Mouse (Mus musculus): ENCODE results near the gene Trak1.
A peak's percentile ranks its signal among the peaks of the same experiment; 100 is the strongest.

Trak1 gene

GRCm38 (mm10) chr9:121297171-121298064 lies at the start of gene Trak1:
Gene Trak1, plus strand, starts transcription at chr9:121297502.
- DNase-seq (ENCODE audit: low read depth, low spot score) = peak; percentile 83

- DNase-seq (ENCODE audit: low read depth, low spot score) = peak; percentile 80
These were observed 49.1 kb upstream of the Trak1 start for GRCm38 (mm10) chr9:121247956-121248775.

DNA sequence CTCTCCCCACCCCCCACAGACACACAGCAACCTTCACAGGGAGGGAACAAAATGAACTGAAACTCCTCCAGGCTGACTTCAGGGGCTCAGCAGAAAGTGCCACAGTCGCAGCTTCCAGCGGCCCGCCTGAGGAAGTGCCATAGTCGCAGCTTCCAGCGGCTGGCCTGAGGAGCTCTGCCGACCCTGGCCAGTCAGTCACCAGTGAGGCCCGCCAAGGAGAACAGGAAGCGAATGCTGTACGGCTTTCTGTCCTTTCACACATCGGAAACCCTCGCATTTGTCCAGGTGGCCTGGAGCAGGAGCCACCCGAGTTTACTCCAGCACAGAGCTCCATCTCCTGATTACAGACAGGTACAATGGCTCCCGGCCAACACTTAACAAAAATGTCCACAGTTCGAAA lies 47.5 kb upstream of the Trak1 start:
- no peak for DNase-seq (ENCODE audit: low read depth, low spot score)

DNA sequence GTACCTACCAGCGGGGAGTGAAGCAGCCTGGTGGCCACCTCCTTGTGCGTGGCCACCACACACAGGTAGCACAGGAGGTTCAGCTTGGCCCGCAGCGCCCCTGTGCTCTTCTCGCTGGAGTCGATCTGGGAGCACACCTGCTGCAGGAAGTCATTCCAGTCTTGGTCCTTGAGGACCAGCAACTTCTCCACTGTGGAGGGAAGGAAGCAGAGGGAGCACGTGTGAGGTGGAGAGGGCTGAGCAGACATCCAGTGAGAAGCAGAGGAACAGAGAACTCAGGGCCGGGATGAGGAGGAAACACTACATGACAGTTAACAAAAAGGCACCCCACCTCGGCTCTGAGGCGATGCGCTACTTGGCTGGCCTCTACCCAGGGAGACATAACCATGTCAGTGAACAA lies 46.4 kb upstream of the Trak1 start:
- no peak for DNase-seq (ENCODE audit: low read depth, low spot score)

- no peak for DNase-seq (ENCODE audit: low read depth, low spot score)
These were observed 43.3 kb upstream of the Trak1 start for GRCm38 (mm10) chr9:121253983-121254382.

DNA sequence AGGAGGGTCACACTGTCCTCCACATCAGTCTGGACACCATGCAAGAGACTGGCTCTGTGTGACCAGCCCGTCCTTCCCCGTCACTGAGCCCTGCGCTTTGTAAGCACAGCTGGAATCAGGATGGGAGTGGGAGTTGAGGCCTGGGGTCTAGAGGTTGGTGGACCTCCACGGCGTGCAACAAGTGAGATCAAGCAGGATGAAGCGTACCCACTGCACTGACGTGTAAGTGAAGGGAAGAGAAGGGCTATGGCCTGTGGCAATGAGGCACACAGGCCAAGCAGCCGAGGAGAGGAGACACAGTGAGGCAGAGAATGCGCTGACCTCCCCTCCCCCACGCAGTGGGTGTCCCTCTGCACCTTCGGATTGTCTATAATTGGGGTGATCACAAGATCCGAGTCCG lies 42.5 kb upstream of the Trak1 start:
- no peak for DNase-seq (ENCODE audit: low read depth, low spot score)

DNA sequence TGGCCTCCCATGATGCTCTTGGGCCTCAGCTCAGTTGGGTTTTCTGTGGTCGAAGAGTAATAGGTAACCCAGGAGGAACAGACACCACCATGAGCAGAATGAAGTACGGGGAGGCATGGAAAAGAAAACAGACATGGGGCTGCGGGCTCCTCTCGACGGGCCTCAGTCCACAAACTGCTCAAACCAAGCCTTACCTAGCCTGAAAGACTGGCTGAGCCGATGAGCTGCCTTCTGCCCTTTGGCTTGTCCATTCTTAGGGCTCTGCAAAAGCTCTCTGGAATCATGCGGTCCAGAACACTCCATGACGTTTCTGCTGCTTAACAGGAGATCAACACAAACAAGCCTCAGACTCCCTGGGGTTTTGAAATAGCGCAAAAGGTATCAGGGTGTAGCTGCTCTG lies 40.2 kb upstream of the Trak1 start:
- DNase-seq (ENCODE audit: low read depth, low spot score) = no peak

GRCm38 (mm10) chr9:121265307-121265706 lies 32.0 kb upstream of the Trak1 start:
- DNase-seq (ENCODE audit: low read depth, low spot score) = no peak

DNA sequence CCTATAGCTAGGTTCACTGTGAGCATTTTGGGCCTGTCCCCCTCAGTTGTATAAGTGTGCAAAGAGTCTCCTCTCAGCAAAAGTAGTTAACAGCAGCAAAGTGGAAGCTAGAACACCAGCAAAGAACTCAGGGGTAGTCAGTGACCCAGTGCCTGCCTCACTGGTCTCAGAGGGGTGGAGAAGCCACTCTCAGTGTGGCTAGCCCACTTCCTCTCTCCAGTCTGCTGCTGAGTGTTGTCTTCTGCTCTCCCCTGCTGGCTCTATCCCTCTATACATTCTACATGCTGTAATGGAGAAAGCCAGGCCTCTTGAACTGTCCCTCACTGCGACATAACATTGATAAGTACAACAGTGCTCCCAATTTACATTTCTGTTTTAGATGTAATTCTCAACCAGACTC lies 26.2 kb upstream of the Trak1 start:
- DNase-seq (ENCODE audit: low read depth, low spot score) = no peak

DNA sequence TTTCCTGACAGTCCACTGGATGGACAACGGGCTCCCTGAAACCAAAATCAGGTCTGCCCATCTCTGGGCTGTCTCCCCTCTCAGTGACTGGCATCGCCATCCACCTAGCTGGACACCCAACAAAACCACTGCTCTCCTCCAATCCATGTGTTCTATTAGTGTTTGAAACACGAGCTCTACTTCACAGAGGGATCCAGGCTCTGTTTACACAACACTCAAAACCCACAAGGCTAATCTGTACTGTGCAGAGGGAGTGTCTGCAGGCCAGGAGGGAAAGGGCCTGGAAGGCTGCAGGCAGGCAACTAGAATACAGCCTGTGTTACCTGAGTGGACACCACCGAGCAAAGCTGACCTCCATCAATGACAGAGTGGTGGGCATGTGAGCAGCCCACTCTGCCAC lies 25.7 kb upstream of the Trak1 start:
- DNase-seq (ENCODE audit: low read depth, low spot score) = no peak

DNA sequence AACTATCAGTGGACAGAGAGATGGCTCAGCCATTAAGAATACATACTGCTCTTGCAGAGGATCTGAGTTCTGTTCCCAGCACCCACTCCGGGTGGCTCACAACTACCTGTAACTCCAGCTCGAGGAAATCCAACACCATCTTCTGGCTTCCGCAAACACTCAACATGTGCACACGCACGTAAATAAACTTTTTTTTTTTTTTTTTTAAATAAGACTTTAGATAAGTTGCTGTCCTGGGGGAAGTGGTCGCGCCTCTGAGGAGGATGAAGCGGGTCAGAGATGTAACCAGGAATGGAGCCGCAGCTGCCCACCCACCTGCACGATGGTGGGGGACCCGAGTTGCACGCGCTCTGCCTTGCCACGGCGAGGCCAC lies 20.6 kb upstream of the Trak1 start:
- DNase-seq (ENCODE audit: low read depth, low spot score) = peak; percentile 9

GRCm38 (mm10) chr9:121277118-121278060 lies 19.9 kb upstream of the Trak1 start, which contains the start of gene Ulk4:
Gene Ulk4, minus strand, starts transcription at chr9:121277197.
- DNase-seq (ENCODE audit: low read depth, low spot score) = peak; percentile 92

DNA sequence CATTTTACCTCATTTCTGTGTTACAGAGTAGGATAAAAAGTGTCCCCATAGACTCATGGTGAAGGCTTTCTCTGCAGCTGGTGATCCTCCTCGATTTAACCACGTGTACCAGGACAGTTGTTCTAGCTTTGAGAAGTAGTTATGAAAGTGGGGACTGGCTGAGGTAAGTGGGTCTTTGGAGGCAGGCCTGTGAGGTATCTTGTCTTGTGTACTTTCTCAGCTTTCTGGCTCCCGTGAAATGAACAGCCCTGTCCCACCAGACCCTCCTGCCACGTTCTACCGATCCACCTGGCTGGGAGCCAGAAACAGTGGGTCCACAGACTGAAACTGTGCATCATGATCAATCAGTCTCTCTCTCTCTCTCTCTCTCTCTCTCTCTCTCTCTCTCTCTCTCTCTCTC lies 18.1 kb upstream of the Trak1 start:
- DNase-seq (ENCODE audit: low read depth, low spot score) = no peak

DNA sequence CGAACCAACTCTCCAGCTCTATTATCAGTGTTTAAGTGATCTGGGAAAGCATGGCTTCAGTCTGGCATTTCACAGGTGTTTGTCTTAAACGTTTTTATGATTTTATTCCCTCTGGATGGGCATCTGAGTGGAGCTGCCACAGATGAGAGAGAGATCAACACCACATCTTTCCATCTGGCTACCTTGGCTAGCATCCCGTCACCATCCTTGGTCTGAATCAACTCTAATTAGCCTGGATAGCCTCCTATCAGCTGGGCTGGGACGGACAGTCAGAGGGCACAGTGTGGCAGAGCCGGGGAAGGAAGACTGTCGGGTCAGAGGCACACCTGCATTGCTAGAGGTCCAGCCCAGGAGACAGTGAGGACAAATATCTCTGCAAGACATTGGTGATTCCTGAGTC lies 15.4 kb upstream of the Trak1 start:
- DNase-seq (ENCODE audit: low read depth, low spot score) = no peak

DNA sequence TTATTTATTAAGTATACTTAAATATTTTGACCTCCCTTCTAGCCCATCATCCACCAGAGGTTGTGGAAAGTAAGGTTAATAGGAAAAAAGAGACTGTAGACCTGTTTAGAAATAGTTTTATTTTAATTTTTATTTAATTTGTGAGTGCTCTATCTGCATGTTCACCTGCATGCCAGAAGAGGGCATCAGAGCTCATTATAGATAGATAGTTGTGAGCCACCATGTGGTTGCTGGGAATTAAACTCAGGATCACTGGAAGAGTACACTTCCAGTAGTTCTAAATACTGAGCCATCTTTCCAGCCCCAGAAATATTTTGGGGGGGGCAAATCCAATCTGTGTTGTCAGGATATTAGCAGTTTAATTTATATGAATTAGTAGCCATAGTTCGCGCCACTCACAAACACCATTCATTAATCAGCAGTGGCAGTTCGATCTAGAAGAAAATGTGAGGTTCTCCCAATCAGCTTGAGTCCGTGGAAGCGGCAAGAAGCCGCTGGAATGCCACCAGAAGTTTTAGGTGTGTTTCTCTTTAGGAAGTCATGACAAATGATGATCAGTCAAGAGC lies 13.6 kb upstream of the Trak1 start:
- DNase-seq (ENCODE audit: low read depth, low spot score) = peak; percentile 34

DNA sequence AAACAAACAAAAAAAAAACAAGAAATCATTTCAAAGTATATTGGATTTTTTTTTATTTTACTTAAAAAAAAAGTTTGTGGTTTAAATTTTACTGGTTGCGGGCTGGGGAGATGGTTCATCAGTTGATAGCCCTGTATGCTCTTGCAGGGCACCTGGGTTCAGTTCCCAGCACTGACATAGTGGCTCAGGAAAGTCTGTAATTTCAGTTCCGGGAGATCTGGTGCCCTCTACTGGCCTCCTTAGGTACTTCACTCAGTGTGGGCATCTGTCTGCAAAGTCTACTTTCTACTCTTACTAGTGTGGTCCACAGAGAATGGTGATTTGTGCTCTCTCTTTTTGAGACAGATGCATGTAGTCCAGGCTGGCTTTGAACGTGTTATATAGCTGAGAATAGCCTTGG lies 12.9 kb upstream of the Trak1 start:
- peak; percentile 66 for DNase-seq (ENCODE audit: low read depth, low spot score)

GRCm38 (mm10) chr9:121285341-121286324 lies 11.7 kb upstream of the Trak1 start:
- DNase-seq (ENCODE audit: low read depth, low spot score) = peak; percentile 71

GRCm38 (mm10) chr9:121286325-121286901 lies 10.9 kb upstream of the Trak1 start:
- DNase-seq (ENCODE audit: low read depth, low spot score) = no peak

- DNase-seq (ENCODE audit: low read depth, low spot score) = no peak
These were observed 6.0 kb upstream of the Trak1 start for GRCm38 (mm10) chr9:121291275-121291674.

- DNase-seq (ENCODE audit: low read depth, low spot score) = no peak
These were observed 4.1 kb upstream of the Trak1 start for GRCm38 (mm10) chr9:121293187-121293586.
